Mouse (Mus musculus) hematopoietic stem cell, adult 5-6 weeks (primary cell): Measurements from ENCODE around the gene Spata33. TPM values are rescaled to one million over a fixed set of nuclear protein-coding genes. Genes with fewer than 3 reads are reported as not detected.
"Not testable (repeated sequence)": the region's sequence is repeated elsewhere in the genome, so short reads cannot be mapped to it uniquely, and the experiment has no call there.

Source experiments
- ATAC-seq, 2 experiments: fragments of 125-278 bp in 1 of 2; replicated peaks in 1 of 2; 2 replicates each; pipeline ENCODE4 v1.8.0; 2016 to 2017; ENCODE audit warnings: inconsistent platforms in 2 of 2, mild to moderate bottlenecking in 2 of 2, moderate number of reproducible peaks in 2 of 2, low read depth in 1 of 2, moderate TSS enrichment in 1 of 2; ENCODE audit not compliant: low FRiP score in 2 of 2, poor library complexity in 2 of 2, severe bottlenecking in 2 of 2, insufficient read depth in 1 of 2, low TSS enrichment in 1 of 2
- total RNA-seq: library from RNA; stranded (forward); fragments of 172-1452, 232-1000 nt; gene quantifications from 2 replicates; pipeline ENCODE4 v1.2.3, GENCODE M21; 2017

The Spata33 gene
- total RNA-seq, 1 experiment from 2014 or later: not detected

DNA sequence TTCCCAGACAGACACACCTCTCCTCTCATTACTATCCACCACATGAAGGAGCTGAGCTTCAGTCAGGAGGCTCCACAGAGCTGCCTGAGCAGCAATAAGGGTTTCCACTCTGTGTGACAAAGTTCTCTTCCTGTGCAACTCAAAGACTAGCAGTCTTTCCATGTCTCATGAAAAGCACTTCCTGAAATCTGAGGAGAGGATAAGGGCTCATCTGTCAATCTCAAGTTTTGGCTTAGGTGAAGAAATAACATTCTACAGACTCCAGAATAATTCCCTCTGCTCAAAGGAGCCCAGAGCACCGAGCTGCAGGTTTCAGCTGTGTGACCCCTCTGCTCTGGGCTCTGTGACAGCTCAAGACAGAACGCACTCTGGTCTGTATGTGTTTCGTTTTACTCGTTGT lies 40.3 kb downstream of the Spata33 start:
- no peak for ATAC-seq

GRCm38 (mm10) chr8:123253451-123254098 lies 40.9 kb downstream of the Spata33 start:
- no peak for ATAC-seq

GRCm38 (mm10) chr8:123254099-123254885 lies 41.7 kb downstream of the Spata33 start, which contains the start of the genes Zfp276 and Vps9d1:
Zfp276 (plus strand) TSS chr8:123254195.
Vps9d1 (minus strand) TSS chr8:123254348.
- ATAC-seq: peak; percentile 79 to 89

GRCm38 (mm10) chr8:123255170-123255569 lies 42.5 kb downstream of the Spata33 start:
- no peak for ATAC-seq

GRCm38 (mm10) chr8:123257114-123257513 lies 44.5 kb downstream of the Spata33 start:
- ATAC-seq: no peak

DNA sequence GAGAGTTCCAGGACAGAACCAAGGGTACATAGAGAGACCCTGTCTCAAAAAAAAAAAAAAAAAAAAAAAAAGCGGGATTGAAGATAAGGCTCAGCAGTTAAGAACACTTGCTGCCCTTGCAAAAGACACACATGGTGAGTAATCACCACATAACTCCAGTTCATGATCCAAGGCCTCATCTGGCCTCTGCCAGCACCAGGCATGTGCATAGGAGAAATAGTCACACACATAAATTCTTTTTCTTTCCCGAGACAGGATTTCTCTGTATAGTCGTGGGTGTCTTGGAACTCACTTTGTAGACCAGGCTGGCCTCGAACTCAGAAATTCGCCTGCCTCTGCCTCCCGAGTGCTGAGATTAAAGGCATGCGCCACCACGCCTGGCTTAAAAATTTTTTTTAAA lies 45.0 kb downstream of the Spata33 start:
- not testable (repeated sequence) for ATAC-seq

DNA sequence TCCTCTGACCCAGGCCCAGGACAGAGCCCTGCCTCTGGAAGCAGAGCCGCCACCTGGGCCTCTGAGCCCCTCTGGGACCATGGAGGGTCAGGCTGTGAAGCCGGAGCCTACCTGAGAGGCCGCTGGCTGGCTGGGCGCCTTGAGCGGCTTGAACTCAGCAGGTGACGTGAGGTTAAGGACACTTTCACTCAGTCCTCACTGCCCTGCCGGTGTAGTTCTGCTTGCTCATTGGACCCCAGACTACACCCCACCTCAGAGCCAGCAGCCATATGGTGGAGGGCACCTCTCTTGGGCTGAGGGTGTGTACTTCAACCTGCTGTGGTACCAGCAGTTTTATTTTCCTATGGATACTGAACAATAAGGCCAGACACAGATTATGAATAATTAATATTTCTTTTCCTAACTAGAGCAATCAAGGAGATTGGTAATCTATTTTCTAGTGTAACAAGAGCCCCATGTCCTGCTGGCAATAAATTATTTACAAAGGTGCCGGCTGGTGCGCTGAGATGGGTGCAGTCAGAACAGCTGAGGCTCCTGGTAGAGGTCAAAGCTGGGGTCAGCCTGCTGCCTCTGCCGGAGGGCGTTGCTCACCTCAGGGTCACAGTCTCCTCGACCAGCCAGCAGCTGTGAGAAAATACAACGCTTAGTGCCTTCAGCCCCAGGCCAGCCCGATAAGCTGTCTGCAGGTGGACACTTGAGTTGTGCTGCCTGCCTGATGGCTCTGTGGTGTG lies 55.5 kb downstream of the Spata33 start:
- no peak for ATAC-seq

DNA sequence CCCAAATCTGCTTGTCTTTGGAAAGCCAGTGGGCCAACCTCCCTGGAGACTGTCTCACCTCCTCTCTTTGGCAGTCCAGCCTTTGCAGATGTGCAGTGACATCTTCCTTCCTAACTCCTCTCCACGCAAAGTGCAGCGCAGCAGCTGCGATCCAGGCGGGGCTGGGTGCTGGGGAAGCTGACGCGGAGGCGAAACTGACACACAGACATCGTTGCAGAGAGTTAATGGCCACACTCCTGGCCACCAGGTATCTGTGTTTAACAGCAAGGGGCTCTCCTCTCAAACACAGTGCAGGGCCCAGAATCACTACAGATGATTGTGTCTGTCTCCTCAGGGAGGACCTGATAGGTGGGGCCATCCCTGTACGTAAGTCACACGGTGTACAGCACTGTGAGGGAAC lies 58.5 kb downstream of the Spata33 start:
- ATAC-seq: no peak

Other genes starting within 250 kb of the Spata33 start
- 99.2 and 109 TPM in 2 replicates for gene Ankrd11, start 170.6 kb upstream of the Spata33 start, total RNA-seq
- 68.5 and 76.3 TPM in 2 replicates for gene Spg7, start 149.9 kb upstream of the Spata33 start, total RNA-seq
- 2,996 and 3,898 TPM in 2 replicates for gene Rpl13, start 110.5 kb upstream of the Spata33 start, total RNA-seq
- gene Cpne7, start 95.5 kb upstream of the Spata33 start, total RNA-seq: 0.60 TPM in 1 of 2 replicates, not detected in the other
- gene Sult5a1, start 54.5 kb upstream of the Spata33 start, total RNA-seq: not detected in 2 replicates
- gene Dpep1, start 26.6 kb upstream of the Spata33 start, total RNA-seq: not detected in 2 replicates
- 18.1 and 52.8 TPM in 2 replicates for gene Chmp1a, start 69 bp upstream of the Spata33 start, total RNA-seq
- 32.6 and 39.1 TPM in 2 replicates for gene Cdk10, start 12.0 kb downstream of the Spata33 start, total RNA-seq
- 1.2 and 2.5 TPM in 2 replicates for gene Spata2l, start 23.4 kb downstream of the Spata33 start, total RNA-seq
- gene Zfp276, start 41.4 kb downstream of the Spata33 start, total RNA-seq: 10.5 and 12.8 TPM in 2 replicates
- gene Vps9d1, start 41.5 kb downstream of the Spata33 start, total RNA-seq: 18.8 and 24.6 TPM in 2 replicates
- 23.7 and 38.5 TPM in 2 replicates for gene Fanca, start 105.7 kb downstream of the Spata33 start, total RNA-seq
- 0.94 and 4.0 TPM in 2 replicates for gene Spire2, start 119.9 kb downstream of the Spata33 start, total RNA-seq
- 126 and 245 TPM in 2 replicates for gene Tcf25, start 160.9 kb downstream of the Spata33 start, total RNA-seq
- gene Mc1r, start 194.3 kb downstream of the Spata33 start, total RNA-seq: not detected in 2 replicates
- 0.89 TPM in 1 of 2 replicates, not detected in the other for gene Tubb3, start 198.6 kb downstream of the Spata33 start, total RNA-seq
- gene Def8, start 210.7 kb downstream of the Spata33 start, total RNA-seq: 63.8 and 85.3 TPM in 2 replicates